Mouse (Mus musculus): ENCODE data around the gene Adat1. TPM values are rescaled to one million over a fixed set of nuclear protein-coding genes. Genes with fewer than 3 reads are reported as not detected.

Gene Adat1
- polyA plus RNA-seq (2015; fragmentation: Nextera tagmentation; extraction: Ambion mirVana) = 7.8 and 8.0 TPM in 2 replicates

- Histone ChIP-seq H3K36me3 (peaks cover 43% of the 10 kb centered on the region), H3K4me1 (replicated peaks) (peaks cover 8% of the 10 kb centered on the region), H3K4me3 (peak within 1 kb of the TSS; percentile 89), H3K9me3 (no peaks in the 10 kb centered on the region), H3K27ac (replicated peaks) (peak within 1 kb of the TSS; percentile 75), H3K4me2 (peak within 1 kb of the TSS; percentile 85), H3K9ac (peak within 1 kb of the TSS; percentile 88), H3K27me3 (no peaks in the 10 kb centered on the region)
- ATAC-seq (ENCODE audit: low FRiP score, low read depth) = peak; percentile 97
- WGBS = 5% methylated on average over 33 of the region's 33 CpGs
Observed at GRCm38 (mm10) chr8:111992013-111992702, at the start of gene Adat1. Gene Adat1, minus strand, starts transcription at chr8:111992302.

GRCm38 (mm10) chr8:112037521-112037920, 45.4 kb upstream of the Adat1 start:
- 86% methylated on average over 18 of the region's 18 CpGs for WGBS
- H3K36me3 ChIP-seq = no peaks in the 10 kb centered on the region
- no peak for ATAC-seq (ENCODE audit: low FRiP score, low read depth)
- no peak overlapping the region for H3K4me2 ChIP-seq
- H3K27me3 ChIP-seq = no peaks in the 10 kb centered on the region
- no peaks in the 10 kb centered on the region for H3K4me1 ChIP-seq (replicated peaks)
- no peak overlapping the region for H3K4me3 ChIP-seq
- no peaks in the 10 kb centered on the region for H3K9me3 ChIP-seq
- no peak overlapping the region for H3K27ac ChIP-seq (replicated peaks)
- H3K9ac ChIP-seq = no peak overlapping the region

- WGBS = 21% methylated on average over 8 of the region's 8 CpGs
- no peak overlapping the region for H3K4me3 ChIP-seq
- H3K4me1 ChIP-seq (replicated peaks) = no peaks in the 10 kb centered on the region
- no peaks in the 10 kb centered on the region for H3K27me3 ChIP-seq
- no peaks in the 10 kb centered on the region for H3K36me3 ChIP-seq
- no peaks in the 10 kb centered on the region for H3K9me3 ChIP-seq
- H3K4me2 ChIP-seq = no peak overlapping the region
- no peak overlapping the region for H3K27ac ChIP-seq (replicated peaks)
- no peak overlapping the region for H3K9ac ChIP-seq
- no peak for ATAC-seq (ENCODE audit: low FRiP score, low read depth)
Observed at GRCm38 (mm10) chr8:112034603-112035002, 42.5 kb upstream of the Adat1 start.

- no peaks in the 10 kb centered on the region for H3K9me3 ChIP-seq
- H3K4me1 ChIP-seq (replicated peaks) = no peaks in the 10 kb centered on the region
- no peaks in the 10 kb centered on the region for H3K36me3 ChIP-seq
- WGBS = 46% methylated on average over 7 of the region's 7 CpGs
- ATAC-seq (ENCODE audit: low FRiP score, low read depth) = no peak
- H3K27ac ChIP-seq (replicated peaks) = no peak overlapping the region
- no peak overlapping the region for H3K9ac ChIP-seq
- no peak overlapping the region for H3K4me3 ChIP-seq
- no peak overlapping the region for H3K4me2 ChIP-seq
- H3K27me3 ChIP-seq = no peaks in the 10 kb centered on the region
Observed at GRCm38 (mm10) chr8:112033071-112033470, 41.0 kb upstream of the Adat1 start.

GRCm38 (mm10) chr8:112030663-112031062, 38.6 kb upstream of the Adat1 start:
- H3K4me1 ChIP-seq (replicated peaks) = no peaks in the 10 kb centered on the region
- H3K27ac ChIP-seq (replicated peaks) = no peak overlapping the region
- no peak overlapping the region for H3K4me2 ChIP-seq
- no peak overlapping the region for H3K9ac ChIP-seq
- no peaks in the 10 kb centered on the region for H3K27me3 ChIP-seq
- no peaks in the 10 kb centered on the region for H3K36me3 ChIP-seq
- no peaks in the 10 kb centered on the region for H3K9me3 ChIP-seq
- no peak overlapping the region for H3K4me3 ChIP-seq
- WGBS = 66% methylated on average over 6 of the region's 6 CpGs
- ATAC-seq (ENCODE audit: low FRiP score, low read depth) = no peak

- Histone ChIP-seq H3K4me3 (no peak overlapping the region), H3K4me1 (replicated peaks) (no peaks in the 10 kb centered on the region), H3K4me2 (no peak overlapping the region), H3K36me3 (no peaks in the 10 kb centered on the region), H3K9me3 (no peaks in the 10 kb centered on the region), H3K27me3 (no peaks in the 10 kb centered on the region), H3K27ac (replicated peaks) (no peak overlapping the region), H3K9ac (no peak overlapping the region)
- 86% methylated on average over 7 of the region's 7 CpGs for WGBS
- ATAC-seq (ENCODE audit: low FRiP score, low read depth) = no peak
Observed at GRCm38 (mm10) chr8:112029455-112029854, 37.4 kb upstream of the Adat1 start.

- WGBS = 95% methylated on average over 11 of the region's 11 CpGs
Observed at GRCm38 (mm10) chr8:112014936-112015335, 22.8 kb upstream of the Adat1 start, which contains the start of gene Gm6793. Gene Gm6793, minus strand, starts transcription at chr8:112015036.

GRCm38 (mm10) chr8:112011816-112012242, 19.7 kb upstream of the Adat1 start:
- WGBS = under 1% methylated on average over 39 of the region's 40 CpGs

More at GRCm38 (mm10) chr8:112014936-112015335, 22.8 kb upstream of the Adat1 start, which contains the start of gene Gm6793:
- H3K9me3 ChIP-seq = no peaks in the 10 kb centered on the region
- H3K27ac ChIP-seq (replicated peaks) = no peak within 1 kb of the TSS
- no peak within 1 kb of the TSS for H3K9ac ChIP-seq
- peaks cover 37% of the 10 kb centered on the region for H3K36me3 ChIP-seq
- no peak within 1 kb of the TSS for H3K4me2 ChIP-seq
- no peak within 1 kb of the TSS for H3K4me3 ChIP-seq
- ATAC-seq (ENCODE audit: low FRiP score, low read depth) = no peak
- H3K4me1 ChIP-seq (replicated peaks) = peaks cover 19% of the 10 kb centered on the region
- no peaks in the 10 kb centered on the region for H3K27me3 ChIP-seq

GRCm38 (mm10) chr8:112010997-112011815, 19.1 kb upstream of the Adat1 start, which contains the start of the genes Kars and Terf2ip:
Gene Kars, minus strand, starts transcription at chr8:112011323.
Gene Terf2ip, plus strand, starts transcription at chr8:112011398.
- under 1% methylated on average over 61 of the region's 61 CpGs for WGBS
- Histone ChIP-seq H3K27ac (replicated peaks) (peak within 1 kb of the TSS; percentile 87), H3K4me1 (replicated peaks) (peaks cover 24% of the 10 kb centered on the region), H3K4me2 (peak within 1 kb of the TSS; percentile 82), H3K9me3 (no peaks in the 10 kb centered on the region), H3K36me3 (peaks cover 6% of the 10 kb centered on the region; the same call in 1 of the 2 replicates), H3K27me3 (no peaks in the 10 kb centered on the region), H3K4me3 (peak within 1 kb of the TSS; percentile 95), H3K9ac (peak within 1 kb of the TSS; percentile 95)
- peak; percentile 97 for ATAC-seq (ENCODE audit: low FRiP score, low read depth)

More at GRCm38 (mm10) chr8:112011816-112012242, 19.7 kb upstream of the Adat1 start:
- H3K27ac ChIP-seq (replicated peaks) = peak overlapping the region; percentile 87
- H3K36me3 ChIP-seq = peaks cover 8% of the 10 kb centered on the region
- H3K4me2 ChIP-seq = peak overlapping the region; percentile 82
- peak overlapping the region; percentile 95 for H3K4me3 ChIP-seq
- H3K4me1 ChIP-seq (replicated peaks) = peaks cover 24% of the 10 kb centered on the region
- H3K27me3 ChIP-seq = no peaks in the 10 kb centered on the region
- peak overlapping the region; percentile 95 for H3K9ac ChIP-seq
- H3K9me3 ChIP-seq = no peaks in the 10 kb centered on the region
- ATAC-seq (ENCODE audit: low FRiP score, low read depth) = no peak; the same call in 1 of the 2 replicates

- ATAC-seq (ENCODE audit: low FRiP score, low read depth) = no peak
- Histone ChIP-seq H3K4me1 (replicated peaks) (peaks cover 24% of the 10 kb centered on the region), H3K9me3 (no peaks in the 10 kb centered on the region), H3K4me2 (no peak overlapping the region), H3K27ac (replicated peaks) (no peak overlapping the region), H3K27me3 (no peaks in the 10 kb centered on the region), H3K36me3 (peaks cover 12% of the 10 kb centered on the region), H3K9ac (no peak overlapping the region), H3K4me3 (no peak overlapping the region)
- WGBS = 95% methylated on average over 7 of the region's 7 CpGs
Observed at GRCm38 (mm10) chr8:112009558-112009957, 17.5 kb upstream of the Adat1 start.

GRCm38 (mm10) chr8:112007669-112008068, 15.6 kb upstream of the Adat1 start:
- WGBS = 98% methylated on average over 2 of the region's 2 CpGs

GRCm38 (mm10) chr8:112005601-112006000, 13.5 kb upstream of the Adat1 start:
- WGBS = 89% methylated on average over 6 of the region's 6 CpGs

More at GRCm38 (mm10) chr8:112007669-112008068, 15.6 kb upstream of the Adat1 start:
- Histone ChIP-seq H3K4me1 (replicated peaks) (peaks cover 17% of the 10 kb centered on the region), H3K9ac (no peak overlapping the region), H3K27ac (replicated peaks) (no peak overlapping the region), H3K4me2 (no peak overlapping the region), H3K36me3 (peaks cover 29% of the 10 kb centered on the region), H3K4me3 (no peak overlapping the region), H3K27me3 (no peaks in the 10 kb centered on the region), H3K9me3 (no peaks in the 10 kb centered on the region)
- no peak for ATAC-seq (ENCODE audit: low FRiP score, low read depth)

More at GRCm38 (mm10) chr8:112005601-112006000, 13.5 kb upstream of the Adat1 start:
- H3K4me1 ChIP-seq (replicated peaks) = peaks cover 12% of the 10 kb centered on the region
- H3K9ac ChIP-seq = no peak overlapping the region
- no peak overlapping the region for H3K4me3 ChIP-seq
- no peak for ATAC-seq (ENCODE audit: low FRiP score, low read depth)
- no peaks in the 10 kb centered on the region for H3K27me3 ChIP-seq
- peaks cover 48% of the 10 kb centered on the region for H3K36me3 ChIP-seq
- H3K27ac ChIP-seq (replicated peaks) = no peak overlapping the region
- no peaks in the 10 kb centered on the region for H3K9me3 ChIP-seq
- no peak overlapping the region for H3K4me2 ChIP-seq
